Mouse (Mus musculus) lung, embryonic 14.5 days (tissue): Measurements from ENCODE around the gene Mmp21. TPM values are rescaled to one million over a fixed set of nuclear protein-coding genes. Genes with fewer than 3 reads are reported as not detected.

Experiments used
- ATAC-seq: fragments of 200-750 bp; cut with Nextera tagmentation; 2 replicates; pipeline ENCODE4 v1.8.0; 2017; ENCODE audit warnings: mild to moderate bottlenecking, moderate TSS enrichment, moderate library complexity; ENCODE audit not compliant: insufficient read depth
- DNase-seq: peaks from one replicate; pipeline ENCODE4 v3.0.0-alpha.2; 2015
- H3K27ac ChIP-seq: fragments of 300-500 bp; sonication (generic); 2 replicates; pipeline ENCODE4 v1.5.1; 2014; ENCODE audit warnings: low read depth, mild to moderate bottlenecking, moderate library complexity
- H3K27me3 ChIP-seq: fragments of 300-500 bp; sonication (generic); 2 replicates; pipeline ENCODE4 v1.6.1; 2014; ENCODE audit warnings: low read length, control low read depth; ENCODE audit not compliant: insufficient read depth
- H3K36me3 ChIP-seq: fragments of 300-500 bp; sonication (generic); 2 replicates; pipeline ENCODE4 v1.6.1; 2014; ENCODE audit warnings: control low read depth; ENCODE audit not compliant: insufficient read depth
- H3K4me1 ChIP-seq: fragments of 300-500 bp; sonication (generic); 2 replicates; pipeline ENCODE4 v1.6.1; 2014; ENCODE audit warnings: antibody characterized with exemption, control low read depth; ENCODE audit not compliant: insufficient read depth
- H3K4me2 ChIP-seq: fragments of 300-500 bp; sonication (generic); 2 replicates; pipeline ENCODE4 v1.6.1; 2014; ENCODE audit warnings: mild to moderate bottlenecking
- H3K4me3 ChIP-seq: fragments of 300-500 bp; sonication (generic); 2 replicates; pipeline ENCODE4 v1.5.1; 2014; ENCODE audit warnings: low read depth, low read length
- H3K9ac ChIP-seq: fragments of 300-500 bp; sonication (generic); 2 replicates; pipeline ENCODE4 v1.6.1; 2014
- H3K9me3 ChIP-seq: fragments of 300-500 bp; sonication (generic); 2 replicates; pipeline ENCODE4 v1.6.1; 2016; ENCODE audit warnings: low read depth, low read length, control low read depth
- CTCF ChIP-seq: IDR thresholded peaks from 2 replicates; pipeline ENCODE4 v1.5.1; 2016; ENCODE audit warnings: antibody characterized with exemption, low read depth
- WGBS: fragments of 180-500 bp; shearing (Covaris S2); extraction: QIAGEN DNeasy Blood & Tissue Kit; methylation state at CpG from one replicate; pipeline ENCODE4 v1.1.7; 2014; 5-methylcytosine and 5-hydroxymethylcytosine counted together
- polyA plus RNA-seq: library from polyadenylated mRNA; unstranded; fragments of >200 nt; fragmentation: Nextera tagmentation; extraction: Ambion mirVana; gene quantifications from 2 replicates; pipeline ENCODE4 v1.2.1, GENCODE M21; 2014

The Mmp21 gene
- polyA plus RNA-seq, 1 experiment from 2014 or later = 0.11 TPM

- no peak for TF ChIP-seq CTCF
- Histone ChIP-seq H3K27ac (no peak overlapping the region), H3K4me3 (no peak overlapping the region), H3K9ac (no peak overlapping the region), H3K9me3 (peaks cover 9% of the 10 kb centered on the region; the same call in 1 of the 2 replicates), H3K4me2 (no peak overlapping the region), H3K4me1 (no peaks in the 10 kb centered on the region), H3K36me3 (peaks cover 21% of the 10 kb centered on the region), H3K27me3 (no peaks in the 10 kb centered on the region)
- 93% methylated on average over 6 of the region's 6 CpGs for WGBS
- ATAC-seq = no peak
- DNase-seq = no peak
Measured at GRCm38 (mm10) chr7:133684701-133685100, 4.8 kb upstream of the Mmp21 start.

GRCm38 (mm10) chr7:133684110-133684509, 4.2 kb upstream of the Mmp21 start:
- ATAC-seq = no peak

GRCm38 (mm10) chr7:133683626-133684025, 3.8 kb upstream of the Mmp21 start:
- Histone ChIP-seq H3K4me1 (no peaks in the 10 kb centered on the region), H3K4me2 (no peak overlapping the region), H3K9me3 (peaks cover 9% of the 10 kb centered on the region; the same call in 1 of the 2 replicates), H3K9ac (no peak overlapping the region), H3K4me3 (no peak overlapping the region), H3K36me3 (peaks cover 10% of the 10 kb centered on the region; the same call in 1 of the 2 replicates), H3K27ac (no peak overlapping the region), H3K27me3 (no peaks in the 10 kb centered on the region)
- no peak for TF ChIP-seq CTCF
- ATAC-seq (no peak), DNase-seq (no peak)
- WGBS = 79% methylated on average over 5 of the region's 5 CpGs

More at GRCm38 (mm10) chr7:133684110-133684509, 4.2 kb upstream of the Mmp21 start:
- Histone ChIP-seq H3K27ac (no peak overlapping the region), H3K4me2 (no peak overlapping the region), H3K4me3 (no peak overlapping the region), H3K36me3 (peaks cover 15% of the 10 kb centered on the region), H3K9ac (no peak overlapping the region), H3K27me3 (no peaks in the 10 kb centered on the region), H3K9me3 (peaks cover 9% of the 10 kb centered on the region; the same call in 1 of the 2 replicates), H3K4me1 (no peaks in the 10 kb centered on the region)
- TF ChIP-seq CTCF = peak; percentile 62
- peak; percentile 19 for DNase-seq
- 78% methylated on average over 5 of the region's 5 CpGs for WGBS

- Histone ChIP-seq H3K4me3 (no peak overlapping the region), H3K9ac (no peak overlapping the region), H3K4me1 (no peaks in the 10 kb centered on the region), H3K27me3 (no peaks in the 10 kb centered on the region), H3K4me2 (no peak overlapping the region), H3K9me3 (no peaks in the 10 kb centered on the region), H3K27ac (no peak overlapping the region), H3K36me3 (0 out of 2 replicates have a peak, but pooled peaks cover 4% of the 10 kb centered on the region)
- 58% methylated on average over 4 of the region's 4 CpGs for WGBS
- DNase-seq (peak; percentile 14), ATAC-seq (no peak)
- no peak for TF ChIP-seq CTCF
Measured at GRCm38 (mm10) chr7:133679439-133679838, 422 bp downstream of the Mmp21 start.

- H3K4me1 ChIP-seq = no peaks in the 10 kb centered on the region
- no peaks in the 10 kb centered on the region for H3K9me3 ChIP-seq
- WGBS = 89% methylated on average over 8 of the region's 8 CpGs
- ATAC-seq (no peak), DNase-seq (no peak)
- H3K27me3 ChIP-seq = no peaks in the 10 kb centered on the region
- TF ChIP-seq CTCF = no peak
- no peak overlapping the region for H3K4me3 ChIP-seq
- H3K4me2 ChIP-seq = no peak overlapping the region
- H3K9ac ChIP-seq = no peak overlapping the region
- peaks cover 8% of the 10 kb centered on the region; the same call in 1 of the 2 replicates for H3K36me3 ChIP-seq
- no peak overlapping the region for H3K27ac ChIP-seq
Measured at GRCm38 (mm10) chr7:133678716-133679115, 1.1 kb downstream of the Mmp21 start.

GRCm38 (mm10) chr7:133676002-133676401, 3.9 kb downstream of the Mmp21 start:
- Histone ChIP-seq H3K27me3 (no peaks in the 10 kb centered on the region), H3K9me3 (no peaks in the 10 kb centered on the region), H3K4me3 (no peak overlapping the region), H3K4me2 (no peak overlapping the region), H3K9ac (no peak overlapping the region), H3K36me3 (peaks cover 34% of the 10 kb centered on the region), H3K27ac (no peak overlapping the region), H3K4me1 (no peaks in the 10 kb centered on the region)
- DNase-seq (peak; percentile 59), ATAC-seq (no peak)
- TF ChIP-seq CTCF = peak; percentile 37; the same call in 1 of the 2 replicates
- WGBS = 75% methylated on average over 9 of the region's 9 CpGs

GRCm38 (mm10) chr7:133670846-133671245, 9.0 kb downstream of the Mmp21 start:
- Histone ChIP-seq H3K36me3 (peaks cover 81% of the 10 kb centered on the region), H3K4me1 (no peaks in the 10 kb centered on the region), H3K9ac (no peak overlapping the region), H3K27ac (no peak overlapping the region), H3K27me3 (no peaks in the 10 kb centered on the region), H3K4me3 (no peak overlapping the region), H3K9me3 (no peaks in the 10 kb centered on the region), H3K4me2 (no peak overlapping the region)
- 77% methylated on average over 3 of the region's 3 CpGs for WGBS
- DNase-seq (no peak), ATAC-seq (no peak)
- TF ChIP-seq CTCF = no peak
